Mouse (Mus musculus) limb, embryonic 15.5 days (tissue): ENCODE results near the gene Rsbn1. TPM values are rescaled to one million over a fixed set of nuclear protein-coding genes. Genes with fewer than 3 reads are reported as not detected.

ENCODE experiments used
- ATAC-seq: fragments of 200-750 bp; cut with Nextera tagmentation; 2 replicates; pipeline ENCODE4 v1.8.0; 2017; ENCODE audit warnings: low read depth, moderate TSS enrichment; ENCODE audit not compliant: insufficient number of reproducible peaks, low FRiP score, low TSS enrichment
- H3K27ac ChIP-seq: fragments of 300-500 bp; sonication (generic); 2 replicates; pipeline ENCODE4 v1.5.1; 2015; ENCODE audit warnings: moderate library complexity, mild to moderate bottlenecking, inconsistent platforms
- H3K27me3 ChIP-seq: fragments of 300-500 bp; sonication (generic); 2 replicates; pipeline ENCODE4 v1.6.1; 2015; ENCODE audit warnings: inconsistent platforms
- H3K36me3 ChIP-seq: fragments of 300-500 bp; sonication (generic); 2 replicates; pipeline ENCODE4 v1.6.1; 2015; ENCODE audit warnings: inconsistent platforms
- H3K4me1 ChIP-seq: fragments of 300-500 bp; sonication (generic); 2 replicates; pipeline ENCODE4 v1.6.1; 2015; ENCODE audit warnings: inconsistent platforms
- H3K4me2 ChIP-seq: fragments of 300-500 bp; sonication (generic); 2 replicates; pipeline ENCODE4 v1.6.1; 2015; ENCODE audit warnings: mild to moderate bottlenecking, inconsistent platforms
- H3K4me3 ChIP-seq: fragments of 300-500 bp; sonication (generic); 2 replicates; pipeline ENCODE4 v1.5.1; 2015; ENCODE audit warnings: mild to moderate bottlenecking, inconsistent platforms
- H3K9ac ChIP-seq: fragments of 300-500 bp; sonication (generic); 2 replicates; pipeline ENCODE4 v1.6.1; 2015; ENCODE audit warnings: inconsistent platforms
- H3K9me3 ChIP-seq: fragments of 300-500 bp; sonication (generic); 2 replicates; pipeline ENCODE4 v1.6.1; 2016; ENCODE audit warnings: inconsistent platforms
- WGBS: fragments of 180-500 bp; shearing (Covaris S2); methylation state at CpG from one replicate; pipeline ENCODE4 v1.1.7; 2015; 5-methylcytosine and 5-hydroxymethylcytosine counted together
- polyA plus RNA-seq: library from polyadenylated mRNA; unstranded; fragments of >200 nt; fragmentation: Nextera tagmentation; extraction: Ambion mirVana; gene quantifications from 2 replicates; pipeline ENCODE4 v1.2.1, GENCODE M21; 2015

The Rsbn1 gene
- polyA plus RNA-seq, 1 experiment from 2014 or later: 10.8 TPM

DNA sequence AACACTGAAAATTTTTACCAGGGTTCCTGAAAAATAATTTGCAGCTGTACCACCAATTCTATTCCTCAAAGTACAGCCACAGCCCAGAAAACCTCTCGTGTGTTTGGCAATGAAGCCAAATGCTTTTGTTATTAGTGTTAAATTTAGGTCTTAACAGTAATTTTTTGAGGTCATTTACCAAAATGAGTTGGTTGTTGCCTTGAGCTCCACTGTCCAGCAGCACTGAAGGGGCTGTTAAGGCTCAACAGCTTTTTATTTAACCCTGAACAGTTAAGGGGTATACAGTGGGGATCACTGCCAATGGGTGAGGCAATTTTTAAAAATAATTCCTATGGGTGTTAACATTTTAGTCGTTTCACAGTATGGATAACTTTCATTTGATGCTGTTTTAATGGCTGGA is 53.3 kb downstream of the Rsbn1 start:
- Histone ChIP-seq H3K9me3 (no peaks in the 10 kb centered on the region), H3K9ac (peak overlapping the region; percentile 85; the same call in 1 of the 2 replicates), H3K4me3 (peak overlapping the region; percentile 96), H3K27ac (peak overlapping the region; percentile 94), H3K36me3 (peaks cover 23% of the 10 kb centered on the region), H3K4me1 (peaks cover 8% of the 10 kb centered on the region), H3K4me2 (peak overlapping the region; percentile 77), H3K27me3 (no peaks in the 10 kb centered on the region)
- 7% methylated on average over 2 of the region's 2 CpGs for WGBS
- ATAC-seq: no peak

GRCm38 (mm10) chr3:103967861-103968691 is 54.2 kb downstream of the Rsbn1 start, which contains the start of gene Phtf1:
Gene Phtf1, plus strand, starts transcription at chr3:103968110.
- ATAC-seq: peak; percentile 96
- Histone ChIP-seq H3K4me3 (peak within 1 kb of the TSS; percentile 96), H3K4me1 (peaks cover 8% of the 10 kb centered on the region), H3K27ac (peak within 1 kb of the TSS; percentile 94), H3K27me3 (no peaks in the 10 kb centered on the region), H3K9ac (peak within 1 kb of the TSS; percentile 85), H3K4me2 (peak within 1 kb of the TSS; percentile 77), H3K9me3 (no peaks in the 10 kb centered on the region), H3K36me3 (peaks cover 22% of the 10 kb centered on the region)
- under 1% methylated on average over 70 of the region's 70 CpGs for WGBS

DNA sequence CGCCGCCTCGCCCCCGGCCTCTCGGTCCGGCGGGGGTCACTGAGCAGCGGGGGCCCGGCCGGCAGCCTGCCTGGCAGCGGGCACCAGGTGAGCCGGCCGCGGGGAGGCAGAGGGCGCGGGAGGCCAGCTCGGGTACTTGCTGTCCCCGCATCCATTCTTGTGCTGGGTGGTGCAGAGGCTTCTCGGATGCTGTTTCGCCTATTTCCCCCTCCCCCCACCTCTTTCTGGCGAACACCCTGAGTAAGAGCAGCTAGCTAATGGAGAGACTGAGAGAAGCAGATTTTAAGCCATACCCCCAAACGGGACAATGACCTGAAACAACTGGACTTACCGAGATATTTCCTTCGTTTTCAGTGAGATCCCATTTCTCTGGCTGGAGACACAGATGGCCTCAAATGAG is 54.8 kb downstream of the Rsbn1 start:
- H3K36me3 ChIP-seq: peaks cover 22% of the 10 kb centered on the region; the same call in 1 of the 2 replicates
- peaks cover 8% of the 10 kb centered on the region for H3K4me1 ChIP-seq
- WGBS: under 1% methylated on average over 23 of the region's 24 CpGs
- peak overlapping the region; percentile 94 for H3K27ac ChIP-seq
- H3K9ac ChIP-seq: peak overlapping the region; percentile 85
- 0 out of 2 replicates have a peak, but pooled peaks have one; percentile 8 for ATAC-seq
- peak overlapping the region; percentile 96 for H3K4me3 ChIP-seq
- H3K9me3 ChIP-seq: no peaks in the 10 kb centered on the region
- peak overlapping the region; percentile 77 for H3K4me2 ChIP-seq
- no peaks in the 10 kb centered on the region for H3K27me3 ChIP-seq

- no peak overlapping the region for H3K9ac ChIP-seq
- H3K36me3 ChIP-seq: peaks cover 22% of the 10 kb centered on the region; the same call in 1 of the 2 replicates
- H3K27me3 ChIP-seq: no peaks in the 10 kb centered on the region
- H3K9me3 ChIP-seq: no peaks in the 10 kb centered on the region
- no peak overlapping the region for H3K4me3 ChIP-seq
- H3K27ac ChIP-seq: no peak overlapping the region
- peaks cover 8% of the 10 kb centered on the region for H3K4me1 ChIP-seq
- ATAC-seq: no peak
- WGBS: 91% methylated on average over 2 of the region's 2 CpGs
- H3K4me2 ChIP-seq: no peak overlapping the region
Observed at GRCm38 (mm10) chr3:103971157-103971556, 57.2 kb downstream of the Rsbn1 start.

DNA sequence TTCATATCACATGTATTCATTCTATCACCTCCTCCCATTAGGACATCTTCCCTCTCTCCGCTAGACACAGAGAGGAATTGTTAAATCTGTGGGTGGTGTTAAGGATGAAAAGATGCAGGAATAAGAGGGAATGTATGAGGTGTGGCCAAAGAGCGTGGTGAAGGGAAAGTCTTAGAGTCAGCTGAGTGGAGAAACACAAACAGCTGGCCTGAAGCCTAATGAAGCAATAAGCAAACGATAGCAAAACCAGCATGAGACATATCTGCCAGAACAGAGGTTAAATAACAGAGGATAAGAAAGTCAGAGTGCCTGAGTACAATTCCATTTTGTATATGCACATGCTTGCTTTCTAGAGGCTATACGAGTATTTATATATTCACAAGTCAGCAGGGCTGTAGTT is 70.6 kb downstream of the Rsbn1 start:
- Histone ChIP-seq H3K27ac (no peak overlapping the region), H3K4me3 (no peak overlapping the region), H3K4me1 (no peaks in the 10 kb centered on the region), H3K27me3 (no peaks in the 10 kb centered on the region), H3K36me3 (peaks cover 43% of the 10 kb centered on the region), H3K9ac (no peak overlapping the region), H3K4me2 (no peak overlapping the region), H3K9me3 (no peaks in the 10 kb centered on the region)
- no peak for ATAC-seq
- WGBS: 88% methylated on average over 4 of the region's 4 CpGs

DNA sequence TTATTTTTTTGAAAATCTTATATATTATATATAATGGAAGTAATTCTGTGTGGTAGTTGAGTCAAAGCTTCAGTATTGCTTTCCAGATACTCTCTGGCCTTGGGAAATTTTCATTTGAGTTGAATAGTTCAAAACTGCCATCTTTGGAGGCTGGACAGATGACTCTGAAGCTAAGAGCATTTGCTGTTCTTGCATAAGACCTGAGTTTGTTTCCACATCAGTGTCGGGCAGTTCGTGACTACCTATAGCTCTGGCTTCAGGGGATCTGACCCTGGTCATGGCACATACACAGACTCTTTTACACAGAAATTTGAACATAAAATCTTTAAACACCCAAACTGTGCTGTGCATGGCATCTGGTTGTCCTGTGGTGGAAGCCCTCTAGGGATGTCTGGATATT is 71.3 kb downstream of the Rsbn1 start:
- no peak overlapping the region for H3K27ac ChIP-seq
- H3K4me3 ChIP-seq: no peak overlapping the region
- no peak for ATAC-seq
- H3K9me3 ChIP-seq: no peaks in the 10 kb centered on the region
- H3K36me3 ChIP-seq: peaks cover 49% of the 10 kb centered on the region
- 87% methylated on average over 2 of the region's 2 CpGs for WGBS
- H3K27me3 ChIP-seq: no peaks in the 10 kb centered on the region
- H3K4me2 ChIP-seq: no peak overlapping the region
- H3K4me1 ChIP-seq: no peaks in the 10 kb centered on the region
- H3K9ac ChIP-seq: no peak overlapping the region

GRCm38 (mm10) chr3:103987831-103988432 is 74.0 kb downstream of the Rsbn1 start:
- no peak overlapping the region for H3K9ac ChIP-seq
- no peaks in the 10 kb centered on the region for H3K4me1 ChIP-seq
- H3K9me3 ChIP-seq: no peaks in the 10 kb centered on the region
- 56% methylated on average over 5 of the region's 5 CpGs for WGBS
- ATAC-seq: no peak
- no peak overlapping the region for H3K4me2 ChIP-seq
- H3K27me3 ChIP-seq: no peaks in the 10 kb centered on the region
- H3K36me3 ChIP-seq: peaks cover 68% of the 10 kb centered on the region
- H3K27ac ChIP-seq: no peak overlapping the region
- H3K4me3 ChIP-seq: no peak overlapping the region

DNA sequence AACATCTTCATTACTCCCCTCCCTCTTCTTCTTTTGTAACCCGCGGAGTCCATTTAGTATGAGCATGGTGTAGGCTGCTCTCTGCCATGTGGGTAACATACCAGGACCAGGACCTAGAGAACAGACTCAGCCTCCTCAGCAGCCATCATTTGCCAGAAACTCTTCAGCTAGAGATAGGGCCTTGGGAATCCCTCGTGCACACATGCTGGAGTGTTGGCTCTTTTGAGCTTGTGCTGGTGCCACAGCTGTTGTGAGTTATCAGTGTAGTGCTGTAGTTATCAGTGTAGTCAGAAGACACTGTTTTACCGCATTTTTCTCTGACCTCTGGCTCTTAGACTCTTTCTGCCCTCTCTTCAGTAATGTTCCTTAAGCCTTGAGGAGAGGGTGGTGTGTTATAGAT is 75.4 kb downstream of the Rsbn1 start:
- no peak overlapping the region for H3K9ac ChIP-seq
- H3K4me3 ChIP-seq: no peak overlapping the region
- WGBS: 88% methylated on average over 4 of the region's 4 CpGs
- ATAC-seq: no peak
- H3K4me2 ChIP-seq: no peak overlapping the region
- no peaks in the 10 kb centered on the region for H3K4me1 ChIP-seq
- H3K36me3 ChIP-seq: peaks cover 66% of the 10 kb centered on the region
- H3K27me3 ChIP-seq: no peaks in the 10 kb centered on the region
- H3K27ac ChIP-seq: no peak overlapping the region
- H3K9me3 ChIP-seq: no peaks in the 10 kb centered on the region

- no peaks in the 10 kb centered on the region for H3K9me3 ChIP-seq
- no peak overlapping the region for H3K4me2 ChIP-seq
- H3K4me3 ChIP-seq: no peak overlapping the region
- no peak for ATAC-seq
- peaks cover 67% of the 10 kb centered on the region for H3K36me3 ChIP-seq
- no peaks in the 10 kb centered on the region for H3K4me1 ChIP-seq
- WGBS: 91% methylated on average over 3 of the region's 3 CpGs
- no peak overlapping the region for H3K9ac ChIP-seq
- H3K27ac ChIP-seq: no peak overlapping the region
- no peaks in the 10 kb centered on the region for H3K27me3 ChIP-seq
Observed at GRCm38 (mm10) chr3:103991271-103991670, 77.4 kb downstream of the Rsbn1 start.

DNA sequence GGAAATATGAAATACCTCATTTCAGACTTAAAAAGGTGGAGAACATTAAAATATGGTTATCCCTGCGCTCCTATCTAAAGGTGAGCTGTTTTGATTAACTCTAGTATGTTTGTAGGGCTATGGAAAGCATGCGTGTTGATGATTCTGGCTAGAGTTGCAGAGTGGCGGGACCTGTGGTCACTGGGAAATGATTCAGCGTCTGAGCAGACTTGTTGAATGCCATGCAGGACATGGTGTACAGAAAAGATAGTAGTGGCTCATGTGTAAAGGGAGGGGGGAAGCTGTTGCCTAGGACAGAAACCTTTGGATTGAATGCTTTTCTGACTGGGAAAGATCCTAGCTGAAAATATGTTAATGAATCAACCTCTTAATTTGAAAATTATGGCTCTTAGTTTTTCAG is 84.8 kb downstream of the Rsbn1 start:
- Histone ChIP-seq H3K4me1 (no peaks in the 10 kb centered on the region), H3K9me3 (no peaks in the 10 kb centered on the region), H3K27me3 (no peaks in the 10 kb centered on the region), H3K36me3 (peaks cover 66% of the 10 kb centered on the region), H3K9ac (no peak overlapping the region), H3K4me2 (no peak overlapping the region), H3K27ac (no peak overlapping the region), H3K4me3 (no peak overlapping the region)
- no peak for ATAC-seq
- 92% methylated on average over 4 of the region's 4 CpGs for WGBS

- no peak overlapping the region for H3K4me2 ChIP-seq
- WGBS: 84% methylated on average over 8 of the region's 8 CpGs
- H3K36me3 ChIP-seq: peaks cover 47% of the 10 kb centered on the region
Observed at GRCm38 (mm10) chr3:104006896-104007466, 93.1 kb downstream of the Rsbn1 start.

DNA sequence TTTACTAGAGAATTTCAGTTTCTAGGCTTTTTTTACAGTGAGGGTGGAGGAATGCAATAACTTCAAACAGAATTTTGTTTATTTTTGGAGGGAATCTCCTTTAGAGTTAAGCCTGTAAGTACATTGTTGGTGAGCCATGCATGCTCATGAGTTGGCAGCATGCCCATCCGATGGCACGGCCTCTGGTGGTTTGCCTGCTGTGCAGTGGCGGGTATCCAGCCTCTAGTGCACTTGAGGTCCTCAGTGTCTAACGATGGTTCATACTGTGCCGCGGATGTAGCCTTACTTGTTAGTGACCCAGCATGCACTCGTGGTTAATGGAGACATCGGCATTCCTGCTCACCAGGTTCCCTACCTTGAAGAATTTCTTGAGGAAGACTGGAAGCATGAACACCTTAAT is 93.6 kb downstream of the Rsbn1 start:
- Histone ChIP-seq H3K36me3 (peaks cover 44% of the 10 kb centered on the region), H3K4me2 (no peak overlapping the region), H3K4me1 (no peaks in the 10 kb centered on the region), H3K9ac (no peak overlapping the region), H3K27me3 (no peaks in the 10 kb centered on the region), H3K27ac (no peak overlapping the region), H3K9me3 (no peaks in the 10 kb centered on the region), H3K4me3 (no peak overlapping the region)
- 80% methylated on average over 8 of the region's 8 CpGs for WGBS
- no peak for ATAC-seq

More at GRCm38 (mm10) chr3:104006896-104007466, 93.1 kb downstream of the Rsbn1 start:
- Histone ChIP-seq H3K4me1 (no peaks in the 10 kb centered on the region), H3K9me3 (no peaks in the 10 kb centered on the region), H3K9ac (no peak overlapping the region), H3K4me3 (no peak overlapping the region), H3K27ac (no peak overlapping the region), H3K27me3 (no peaks in the 10 kb centered on the region)
- ATAC-seq: no peak
